Mouse (Mus musculus): ENCODE measurements at regions not wholly inside any gene's neighbourhood (a gene's known extent, or its start where the extent isn't known, plus 50 kb on each side); places are given as distances from the start of the nearest gene placed in this dataset.

DNA sequence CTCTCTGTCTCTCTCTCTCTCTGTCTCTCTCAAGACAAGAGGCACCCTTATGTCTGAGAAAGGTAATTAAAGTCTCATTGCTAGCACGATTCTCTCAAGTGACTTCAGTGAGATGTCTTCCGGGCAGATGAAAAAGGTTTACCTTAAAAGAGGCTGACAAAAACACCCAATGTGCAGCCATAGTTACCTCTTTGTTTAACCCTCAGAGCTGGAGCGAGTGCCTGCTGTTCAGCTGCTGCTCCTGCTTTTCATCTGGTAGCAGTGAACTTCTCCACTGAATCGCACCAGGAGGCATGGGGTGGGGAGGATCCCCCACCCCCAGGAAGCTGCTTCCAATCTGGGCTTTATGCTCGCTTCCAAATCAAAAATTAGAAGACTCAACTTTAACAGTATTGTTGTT, 896.0 kb downstream of the Tmem114 start:
- 27% methylated on average over 5 of the region's 5 CpGs for WGBS
- H3K27me3 ChIP-seq (ENCODE audit: control insufficient read depth, insufficient read depth, low read length) = no peaks in the 10 kb centered on the region
- no peak overlapping the region for H3K4me3 ChIP-seq (replicated peaks; ENCODE audit: insufficient read depth, low read depth, low read length)
- DNase-seq = no peak
- no peak overlapping the region for H3K27ac ChIP-seq (ENCODE audit: insufficient read depth, low read length)
- no peaks in the 10 kb centered on the region for H3K4me1 ChIP-seq (ENCODE audit: control insufficient read depth, insufficient read depth, low read length)
- TF ChIP-seq CTCF (IDR thresholded peaks at IDR 0.05; ENCODE audit: borderline replicate concordance, insufficient read depth, low read depth, low read length) = no peak
- no peak for TF ChIP-seq POLR2A (IDR thresholded peaks at IDR 0.05; ENCODE audit: borderline replicate concordance, insufficient read depth, low read length)

DNA sequence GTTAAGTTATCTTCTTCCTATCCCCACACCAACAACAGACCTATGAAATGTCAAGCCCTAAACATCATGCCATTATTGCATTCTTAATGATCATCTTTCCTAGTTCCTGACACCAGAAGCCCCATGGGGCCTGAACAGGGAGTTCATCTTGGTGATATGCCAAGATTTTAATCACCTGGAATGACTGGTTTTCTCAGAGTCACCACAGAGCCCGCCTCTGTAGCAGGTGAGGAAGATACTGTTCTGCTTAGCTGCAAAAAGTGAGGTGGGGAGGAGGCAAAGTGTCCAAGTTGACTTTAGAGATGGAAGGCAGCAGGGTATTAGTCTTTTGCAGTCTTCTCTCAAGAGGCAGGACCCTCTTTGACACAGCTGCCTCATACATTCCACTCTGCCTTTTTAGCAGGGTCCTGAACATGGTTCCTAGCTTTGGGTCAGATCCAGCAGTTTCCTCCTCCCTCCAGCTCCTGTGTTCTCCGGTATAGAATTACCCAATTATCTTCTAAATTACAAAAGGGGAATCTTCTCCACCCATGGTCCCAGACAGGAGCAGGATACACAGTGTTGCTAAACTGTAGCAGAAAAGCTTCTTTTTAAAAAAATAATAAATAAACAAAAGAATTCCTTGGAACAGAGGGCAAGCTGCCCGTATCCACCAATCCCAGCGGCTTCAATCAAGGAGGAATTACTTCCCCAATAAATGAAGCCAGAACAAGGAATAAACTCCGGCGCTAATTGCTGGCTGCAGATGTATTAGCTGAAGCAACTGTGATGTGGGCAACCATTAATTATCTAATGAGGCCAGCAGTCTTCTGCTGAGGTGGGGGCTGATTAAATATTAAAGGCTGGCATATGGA, 896.8 kb downstream of the Tmem114 start:
- Histone ChIP-seq H3K27ac (ENCODE audit: insufficient read depth, low read length) (no peak overlapping the region), H3K27me3 (ENCODE audit: control insufficient read depth, insufficient read depth, low read length) (no peaks in the 10 kb centered on the region), H3K4me3 (replicated peaks; ENCODE audit: insufficient read depth, low read depth, low read length) (no peak overlapping the region), H3K4me1 (ENCODE audit: control insufficient read depth, insufficient read depth, low read length) (no peaks in the 10 kb centered on the region)
- WGBS = 20% methylated on average over 6 of the region's 6 CpGs
- no peak for DNase-seq
- TF ChIP-seq POLR2A (IDR thresholded peaks at IDR 0.05; ENCODE audit: borderline replicate concordance, insufficient read depth, low read length) (no peak), CTCF (IDR thresholded peaks at IDR 0.05; ENCODE audit: borderline replicate concordance, insufficient read depth, low read depth, low read length) (no peak)

DNA sequence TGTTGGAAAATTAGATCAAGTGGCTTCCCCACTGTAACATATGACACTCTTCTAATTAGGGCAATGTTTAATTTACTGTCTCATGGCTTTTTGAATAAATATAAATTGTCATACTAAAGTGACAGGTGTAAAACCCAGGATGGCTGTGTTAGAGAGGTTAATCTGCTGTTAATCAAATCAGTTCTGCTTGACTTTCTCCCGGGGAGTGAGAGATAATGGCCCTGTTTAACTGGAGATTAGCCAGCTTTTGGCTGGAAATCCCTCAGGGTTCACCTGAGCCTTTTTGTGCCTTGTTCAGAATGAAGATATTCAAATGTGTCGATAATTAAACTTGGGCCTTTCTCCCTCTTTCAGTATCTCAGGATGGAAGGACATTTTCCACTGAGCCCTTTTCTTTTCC, 906.2 kb downstream of the Tmem114 start:
- Histone ChIP-seq H3K27ac (ENCODE audit: insufficient read depth, low read length) (no peak overlapping the region), H3K27me3 (ENCODE audit: control insufficient read depth, insufficient read depth, low read length) (no peaks in the 10 kb centered on the region; the same call in 1 of the 2 replicates), H3K4me1 (ENCODE audit: control insufficient read depth, insufficient read depth, low read length) (no peaks in the 10 kb centered on the region), H3K4me3 (replicated peaks; ENCODE audit: insufficient read depth, low read depth, low read length) (no peak overlapping the region)
- no peak for DNase-seq
- 61% methylated on average over 2 of the region's 2 CpGs for WGBS
- TF ChIP-seq POLR2A (IDR thresholded peaks at IDR 0.05; ENCODE audit: borderline replicate concordance, insufficient read depth, low read length) = no peak
- TF ChIP-seq CTCF (IDR thresholded peaks at IDR 0.05; ENCODE audit: borderline replicate concordance, insufficient read depth, low read depth, low read length) = no peak
